Mouse (Mus musculus): ENCODE measurements around the gene Slain2.
"Not testable (repeated sequence)": the region's sequence is repeated elsewhere in the genome, so short reads cannot be mapped to it uniquely, and the experiment has no call there.

The Slain2 gene

DNA sequence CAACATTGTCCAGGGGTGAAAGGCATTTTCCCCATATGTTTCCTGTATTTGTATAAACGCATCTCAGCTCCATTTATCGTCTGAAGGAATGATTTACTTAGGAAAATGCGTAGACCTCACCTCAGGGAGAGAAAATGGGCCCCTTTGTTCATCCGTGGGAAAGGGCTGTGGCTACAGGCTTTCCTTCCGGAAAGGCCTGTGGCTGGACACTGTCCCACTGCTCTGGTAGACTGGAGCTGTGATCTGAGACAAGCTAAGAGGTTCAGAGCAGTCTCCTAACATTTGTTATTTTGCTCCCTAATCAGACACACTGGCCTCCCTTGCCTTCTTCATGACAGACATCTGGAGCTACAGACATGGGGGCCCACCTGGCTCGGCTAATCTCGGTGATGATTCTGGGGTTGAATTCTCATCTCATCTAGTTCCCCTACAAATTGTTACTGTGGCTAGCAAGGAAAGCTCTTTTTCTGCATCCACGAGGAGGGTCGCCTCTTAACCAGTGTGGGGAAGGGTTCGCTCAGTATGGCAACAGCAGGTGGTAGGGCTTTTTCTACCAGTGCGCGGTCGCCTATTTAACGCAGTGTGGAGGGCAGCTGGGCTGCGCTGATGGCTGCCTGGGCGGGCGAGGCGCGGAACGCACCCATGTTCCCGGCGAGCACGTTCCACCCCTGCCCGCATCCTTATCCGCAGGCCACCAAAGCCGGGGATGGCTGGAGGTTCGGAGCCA lies 98.9 kb downstream of the Slain2 start:
- not testable (repeated sequence) for DNase-seq (ENCODE audit: low spot score)

DNA sequence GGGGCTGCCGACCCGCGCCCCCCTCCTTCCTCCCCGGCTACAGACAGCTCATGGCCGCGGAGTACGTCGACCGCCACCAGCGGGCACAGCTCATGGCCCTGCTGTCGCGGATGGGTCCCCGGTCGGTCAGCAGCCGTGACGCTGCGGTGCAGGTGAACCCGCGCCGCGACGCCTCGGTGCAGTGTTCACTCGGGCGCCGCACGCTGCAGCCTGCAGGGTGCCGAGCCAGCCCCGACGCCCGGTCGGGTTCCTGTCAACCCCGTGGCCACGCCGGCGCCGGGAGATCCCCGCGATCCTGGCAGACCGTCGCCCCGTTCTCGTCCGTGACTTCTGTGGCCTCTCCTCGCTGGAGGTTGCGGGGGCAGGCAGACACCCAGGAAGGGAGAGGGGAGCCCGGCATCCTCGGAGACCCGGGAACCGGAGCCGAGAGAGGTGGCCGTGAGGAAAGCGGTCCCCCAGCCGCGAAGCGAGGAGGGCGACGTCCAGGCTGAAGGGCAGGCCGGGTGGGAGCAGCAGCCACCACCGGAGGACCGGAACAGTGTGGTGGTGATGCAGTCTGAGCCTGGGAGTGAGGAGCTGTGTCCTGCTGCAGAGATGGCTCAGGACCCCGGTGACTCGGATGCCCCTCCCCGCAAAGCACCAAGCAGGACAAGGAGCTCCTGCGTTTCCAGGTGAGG lies 99.6 kb downstream of the Slain2 start:
- DNase-seq (ENCODE audit: low spot score), result not testable (repeated sequence)

DNA sequence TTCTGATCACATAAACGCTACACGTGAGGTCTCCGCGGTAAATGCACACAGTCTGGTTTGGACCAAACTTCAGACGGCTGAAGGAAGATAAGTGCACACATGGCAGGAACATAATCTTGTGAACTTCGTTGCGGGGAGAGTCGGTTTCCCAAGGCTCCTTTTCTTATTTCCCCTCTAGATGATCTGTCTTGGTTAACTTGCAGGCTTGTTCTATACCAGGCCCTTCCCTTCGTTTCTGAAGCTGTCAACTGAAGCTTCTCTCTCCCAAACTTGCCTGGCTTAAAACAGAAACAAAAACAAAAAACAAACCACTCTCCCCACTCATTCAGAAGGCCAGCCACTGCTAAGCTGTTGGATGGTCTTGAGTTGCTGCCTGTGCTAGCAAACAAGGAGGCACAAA lies 100.6 kb downstream of the Slain2 start:
- no peak for DNase-seq (ENCODE audit: low spot score)

DNA sequence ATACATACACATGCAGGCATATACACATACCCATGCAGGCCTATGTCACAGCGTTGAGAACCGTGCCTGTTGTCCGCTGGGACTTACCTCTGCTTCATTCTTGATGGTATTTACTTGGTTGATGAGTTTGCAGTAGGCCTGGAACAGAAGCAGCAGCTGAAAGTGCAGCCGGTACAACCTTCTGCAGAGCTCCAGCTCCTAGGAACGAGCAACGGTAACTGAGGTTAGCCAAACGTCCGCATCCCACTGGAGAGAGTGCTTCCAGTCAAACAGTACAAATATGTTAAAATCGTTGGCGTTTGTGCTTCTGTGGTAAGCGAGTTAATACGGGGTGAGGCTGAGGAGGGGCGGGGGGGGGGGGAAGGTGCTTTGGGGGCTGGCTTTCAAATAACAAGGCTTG lies 109.7 kb downstream of the Slain2 start:
- no peak for DNase-seq (ENCODE audit: low spot score)

Measured in urinary bladder, postnatal 25 days (tissue).